Mouse (Mus musculus) heart, embryonic 14.5 days (tissue): ENCODE measurements around the gene Krt75. TPM values are rescaled to one million over a fixed set of nuclear protein-coding genes. Genes with fewer than 3 reads are reported as not detected.

Experiments
- ATAC-seq: fragments of 200-750 bp; cut with Nextera tagmentation; 2 replicates; pipeline ENCODE4 v1.8.0; 2017; ENCODE audit warnings: low read depth, moderate TSS enrichment; ENCODE audit not compliant: insufficient number of reproducible peaks, insufficient read depth, low FRiP score
- H3K27ac ChIP-seq, 2 experiments: fragments of 200-500 bp in 1 of 2; fragments of 300-500 bp in 1 of 2; sonication (generic) in 1 of 2; replicated peaks in 1 of 2; 2 replicates each; pipeline ENCODE4 v1.5.1; 2012 to 2014; ENCODE audit warnings: low read depth in 2 of 2, low read length in 2 of 2, control low read depth in 1 of 2, mild to moderate bottlenecking in 1 of 2, mixed read lengths in 1 of 2; ENCODE audit not compliant: control insufficient read depth in 1 of 2, insufficient read depth in 1 of 2
- H3K27me3 ChIP-seq: fragments of 300-500 bp; sonication (generic); 2 replicates; pipeline ENCODE4 v1.6.1; 2014; ENCODE audit warnings: mild to moderate bottlenecking, low read length, control low read depth; ENCODE audit not compliant: control insufficient read depth, insufficient read depth
- H3K36me3 ChIP-seq: fragments of 300-500 bp; sonication (generic); 2 replicates; pipeline ENCODE4 v1.6.1; 2014; ENCODE audit warnings: mild to moderate bottlenecking, control low read depth, low read length, mixed read lengths; ENCODE audit not compliant: control insufficient read depth, insufficient read depth
- H3K4me1 ChIP-seq, 2 experiments: fragments of 200-500 bp in 1 of 2; fragments of 300-500 bp in 1 of 2; sonication (generic) in 1 of 2; 2 replicates each; pipeline ENCODE4 v1.6.1; 2012 to 2014; ENCODE audit warnings: low read length in 2 of 2, control low read depth in 1 of 2, mixed read lengths in 1 of 2; ENCODE audit not compliant: control insufficient read depth in 2 of 2, insufficient read depth in 2 of 2
- H3K4me2 ChIP-seq: fragments of 300-500 bp; sonication (generic); 2 replicates; pipeline ENCODE4 v1.6.1; 2014; ENCODE audit warnings: mild to moderate bottlenecking, low read length
- H3K4me3 ChIP-seq, 2 experiments: fragments of 200-500 bp in 1 of 2; fragments of 300-500 bp in 1 of 2; sonication (generic) in 1 of 2; 2 replicates each; pipeline ENCODE4 v1.5.1; 2012 to 2014; ENCODE audit warnings: low read length in 2 of 2, mild to moderate bottlenecking in 2 of 2, control low read depth in 1 of 2, low read depth in 1 of 2, moderate library complexity in 1 of 2; ENCODE audit not compliant: control insufficient read depth in 1 of 2, insufficient read depth in 1 of 2
- H3K9ac ChIP-seq: fragments of 300-500 bp; sonication (generic); 2 replicates; pipeline ENCODE4 v1.6.1; 2014; ENCODE audit warnings: mild to moderate bottlenecking, low read length
- H3K9me3 ChIP-seq: fragments of 300-500 bp; sonication (generic); 2 replicates; pipeline ENCODE4 v1.6.1; 2016; ENCODE audit warnings: low read length, control low read depth; ENCODE audit not compliant: control insufficient read depth
- WGBS: fragments of 180-500 bp; shearing (Covaris S2); extraction: QIAGEN DNeasy Blood & Tissue Kit; methylation state at CpG from one replicate; pipeline ENCODE4 v1.1.7; 2014; 5-methylcytosine and 5-hydroxymethylcytosine counted together
- polyA plus RNA-seq: library from polyadenylated mRNA; unstranded; fragments of >200 nt; fragmentation: Nextera tagmentation; extraction: Ambion mirVana; gene quantifications from 2 replicates; pipeline ENCODE4 v1.2.1, GENCODE M21; 2014

Krt75 gene
- polyA plus RNA-seq, result 0.05 TPM in 1 of 2 replicates, not detected in the other

- H3K4me3 ChIP-seq, result no peak within 1 kb of the TSS
- no peaks in the 10 kb centered on the region for H3K9me3 ChIP-seq
- no peak within 1 kb of the TSS for H3K4me2 ChIP-seq
- H3K27ac ChIP-seq, result no peak within 1 kb of the TSS
- 62% methylated on average over 15 of the region's 15 CpGs for WGBS
- no peaks in the 10 kb centered on the region for H3K4me1 ChIP-seq
- peaks cover 12% of the 10 kb centered on the region for H3K27me3 ChIP-seq
- ATAC-seq, result no peak
- no peak within 1 kb of the TSS for H3K9ac ChIP-seq
- no peaks in the 10 kb centered on the region for H3K36me3 ChIP-seq
Measured at GRCm38 (mm10) chr15:101573796-101574345, at the start of gene Krt75. TSS of gene Krt75 (minus strand) at chr15:101573904.

GRCm38 (mm10) chr15:101599123-101599522 is 25.4 kb upstream of the Krt75 start:
- 59% methylated on average over 6 of the region's 6 CpGs for WGBS
- ATAC-seq, result no peak
- no peaks in the 10 kb centered on the region for H3K27me3 ChIP-seq

GRCm38 (mm10) chr15:101588216-101588615 is 14.5 kb upstream of the Krt75 start:
- no peak overlapping the region for H3K9ac ChIP-seq
- no peaks in the 10 kb centered on the region for H3K36me3 ChIP-seq
- H3K9me3 ChIP-seq, result no peaks in the 10 kb centered on the region
- no peak overlapping the region for H3K4me3 ChIP-seq
- WGBS, result 73% methylated on average over 10 of the region's 10 CpGs
- H3K4me1 ChIP-seq, result no peaks in the 10 kb centered on the region
- H3K27me3 ChIP-seq, result no peaks in the 10 kb centered on the region; the same call in 1 of the 2 replicates
- H3K27ac ChIP-seq, result no peak overlapping the region
- no peak overlapping the region for H3K4me2 ChIP-seq
- no peak for ATAC-seq

More at GRCm38 (mm10) chr15:101599123-101599522, 25.4 kb upstream of the Krt75 start:
- H3K9me3 ChIP-seq, result no peaks in the 10 kb centered on the region
- H3K36me3 ChIP-seq, result no peaks in the 10 kb centered on the region
- no peak overlapping the region for H3K4me3 ChIP-seq
- H3K4me1 ChIP-seq, result no peaks in the 10 kb centered on the region
- no peak overlapping the region for H3K4me2 ChIP-seq
- no peak overlapping the region for H3K27ac ChIP-seq
- no peak overlapping the region for H3K9ac ChIP-seq

GRCm38 (mm10) chr15:101584456-101584855 is 10.8 kb upstream of the Krt75 start:
- H3K27ac ChIP-seq, result no peak overlapping the region
- H3K36me3 ChIP-seq, result no peaks in the 10 kb centered on the region
- 12% methylated on average over 2 of the region's 2 CpGs for WGBS
- H3K9me3 ChIP-seq, result no peaks in the 10 kb centered on the region
- no peaks in the 10 kb centered on the region for H3K4me1 ChIP-seq
- no peak overlapping the region for H3K4me2 ChIP-seq
- ATAC-seq, result no peak
- H3K9ac ChIP-seq, result no peak overlapping the region
- no peaks in the 10 kb centered on the region; the same call in 1 of the 2 replicates for H3K27me3 ChIP-seq
- H3K4me3 ChIP-seq, result no peak overlapping the region

- H3K4me2 ChIP-seq, result no peak overlapping the region
- no peak for ATAC-seq
- H3K4me1 ChIP-seq, result no peaks in the 10 kb centered on the region
- 72% methylated on average over 8 of the region's 8 CpGs for WGBS
- no peaks in the 10 kb centered on the region; the same call in 1 of the 2 replicates for H3K27me3 ChIP-seq
- H3K4me3 ChIP-seq, result no peak overlapping the region
- H3K27ac ChIP-seq, result no peak overlapping the region
- H3K9me3 ChIP-seq, result no peaks in the 10 kb centered on the region
- no peak overlapping the region for H3K9ac ChIP-seq
- H3K36me3 ChIP-seq, result no peaks in the 10 kb centered on the region
Measured at GRCm38 (mm10) chr15:101583211-101583965, 9.7 kb upstream of the Krt75 start.

- H3K4me1 ChIP-seq, result no peaks in the 10 kb centered on the region
- H3K36me3 ChIP-seq, result no peaks in the 10 kb centered on the region
- H3K27ac ChIP-seq, result no peak overlapping the region
- no peak overlapping the region for H3K9ac ChIP-seq
- H3K27me3 ChIP-seq, result no peaks in the 10 kb centered on the region
- H3K4me2 ChIP-seq, result no peak overlapping the region
- ATAC-seq, result no peak
- H3K4me3 ChIP-seq, result no peak overlapping the region
- WGBS, result 67% methylated on average over 3 of the region's 3 CpGs
- no peaks in the 10 kb centered on the region for H3K9me3 ChIP-seq
Measured at GRCm38 (mm10) chr15:101581701-101582100, 8.0 kb upstream of the Krt75 start.

- Histone ChIP-seq H3K9me3 (no peaks in the 10 kb centered on the region), H3K27ac (no peak overlapping the region), H3K4me3 (no peak overlapping the region), H3K36me3 (no peaks in the 10 kb centered on the region), H3K27me3 (peaks cover 12% of the 10 kb centered on the region), H3K9ac (no peak overlapping the region), H3K4me2 (no peak overlapping the region), H3K4me1 (no peaks in the 10 kb centered on the region)
- ATAC-seq, result no peak
- 62% methylated on average over 5 of the region's 5 CpGs for WGBS
Measured at GRCm38 (mm10) chr15:101575506-101575905, 1.8 kb upstream of the Krt75 start.
